Comparison of ENCODE assay signal across 16 mouse cellular contexts in genomic region chr6:71503001-71503400, GRCm38 (mm10).
"Had no signal": no experiment of that assay in that cellular context is flagged by ENCODE, and none has a peak within 500 bp of the region (broad histone marks: within the 10 kb centered on the region; RNA-seq: fewer than 3 reads in every experiment).

No protein-coding gene starts in this region.

- DNase-seq: kidney, adult 9 months; kidney, postnatal 36 days; left cerebral cortex, postnatal 4 days; lung, embryonic 14.5 days; lung, postnatal 10 days; lung, postnatal 4 days; midbrain, embryonic 14.5 days; right cerebral cortex, postnatal 14 days; thymus, adult 2 months; thymus, postnatal 25 days had no signal

- H3K4me3 ChIP-seq: limb, embryonic 13.5 days; liver, embryonic 12.5 days; midbrain, embryonic 10.5 days; neural tube, embryonic 13.5 days; stomach, embryonic 15.5 days had no signal

- H3K9ac ChIP-seq: limb, embryonic 13.5 days; liver, embryonic 12.5 days; lung, embryonic 14.5 days; neural tube, embryonic 13.5 days; stomach, embryonic 15.5 days had no signal

- ATAC-seq: liver, embryonic 12.5 days had no signal

- H3K4me1 ChIP-seq: limb, embryonic 13.5 days; midbrain, embryonic 10.5 days; stomach, embryonic 15.5 days had no signal

- H3K27ac ChIP-seq: kidney, postnatal 0 days; limb, embryonic 13.5 days; liver, embryonic 12.5 days; midbrain, embryonic 10.5 days; neural tube, embryonic 13.5 days; stomach, embryonic 15.5 days had no signal

- H3K9me3 ChIP-seq: limb, embryonic 13.5 days; liver, embryonic 12.5 days; midbrain, embryonic 10.5 days; neural tube, embryonic 13.5 days; stomach, embryonic 15.5 days had no signal

- H3K36me3 ChIP-seq: stomach, embryonic 15.5 days had no signal

- H3K27me3 ChIP-seq: limb, embryonic 13.5 days; liver, embryonic 12.5 days; neural tube, embryonic 13.5 days; stomach, embryonic 15.5 days had no signal

- H3K4me2 ChIP-seq: limb, embryonic 13.5 days; liver, embryonic 12.5 days; lung, embryonic 14.5 days; neural tube, embryonic 13.5 days; stomach, embryonic 15.5 days had no signal
